Mouse (Mus musculus): ENCODE data around the gene Rab25. TPM values are rescaled to one million over a fixed set of nuclear protein-coding genes. Genes with fewer than 3 reads are reported as not detected.

Gene Rab25
- total RNA-seq, 2 experiments from 2014 or later, result not detected

- intact Hi-C loops (cut with DNase I), result no loop called here
- Histone ChIP-seq H3K4me3 (no peak overlapping the region), H3K27ac (no peak overlapping the region)
- TF ChIP-seq CTCF (IDR thresholded peaks at IDR 0.05), result no peak
- no peak for DNase-seq (ENCODE audit: extremely low spot score in 1 of 2, low spot score in 2 of 2)
These were observed 18.0 kb upstream of the Rab25 start for GRCm38 (mm10) chr3:88566116-88566515.

GRCm38 (mm10) chr3:88563966-88564365 is 15.9 kb upstream of the Rab25 start:
- intact Hi-C loops (cut with DNase I), result no loop called here
- no peak for TF ChIP-seq CTCF (IDR thresholded peaks at IDR 0.05)
- DNase-seq (ENCODE audit: extremely low spot score in 1 of 2, low spot score in 2 of 2), result no peak
- H3K27ac ChIP-seq, result no peak overlapping the region
- H3K4me3 ChIP-seq, result no peak overlapping the region

GRCm38 (mm10) chr3:88563442-88563841 is 15.3 kb upstream of the Rab25 start:
- DNase-seq (ENCODE audit: extremely low spot score in 1 of 2, low spot score in 2 of 2), result no peak
- Histone ChIP-seq H3K27ac (no peak overlapping the region), H3K4me3 (no peak overlapping the region)
- intact Hi-C loops (cut with DNase I), result no loop called here
- TF ChIP-seq CTCF (IDR thresholded peaks at IDR 0.05), result no peak

DNA sequence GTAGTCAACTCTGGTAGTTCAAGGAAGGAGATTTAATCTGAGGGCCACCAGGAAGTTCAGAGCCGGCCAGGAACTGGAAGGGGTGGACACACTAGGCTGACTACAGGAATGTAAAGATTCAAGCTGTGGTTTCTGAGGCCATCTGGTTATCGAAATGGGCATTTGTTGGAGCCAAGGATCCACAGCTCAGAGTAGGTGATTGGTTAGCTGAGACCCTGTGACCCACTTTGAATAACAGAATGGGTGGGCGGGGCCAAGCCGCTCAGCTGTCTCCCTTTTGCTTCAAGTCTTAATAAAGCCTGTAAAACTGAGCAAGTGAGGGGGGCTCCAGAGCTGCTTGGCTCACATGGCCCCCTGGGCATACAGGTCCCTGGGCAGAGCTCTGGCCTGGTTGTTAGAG is 13.9 kb upstream of the Rab25 start:
- DNase-seq (ENCODE audit: extremely low spot score in 1 of 2, low spot score in 2 of 2), result no peak
- H3K27ac ChIP-seq, result no peak overlapping the region
- intact Hi-C loops (cut with DNase I), result no loop called here
- H3K4me3 ChIP-seq, result no peak overlapping the region
- TF ChIP-seq CTCF (IDR thresholded peaks at IDR 0.05), result no peak

DNA sequence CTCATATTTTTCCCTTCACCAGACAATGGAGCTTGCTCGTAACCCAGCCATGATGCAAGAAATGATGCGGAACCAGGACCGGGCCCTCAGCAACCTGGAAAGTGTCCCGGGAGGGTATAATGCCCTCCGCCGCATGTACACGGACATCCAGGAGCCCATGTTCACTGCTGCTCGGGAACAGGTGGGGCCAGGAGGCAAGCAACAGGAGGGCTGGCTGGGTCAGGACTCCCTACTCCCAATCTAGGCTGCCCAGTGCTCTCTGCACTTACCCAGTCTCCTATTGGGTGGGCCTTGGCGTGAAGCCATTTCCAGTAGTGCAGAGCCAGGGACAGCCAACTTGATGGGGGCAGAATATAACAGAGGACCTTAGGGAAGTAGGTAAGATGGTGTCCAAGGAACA is 11.5 kb upstream of the Rab25 start:
- intact Hi-C loops (cut with DNase I), result no loop called here
- H3K27ac ChIP-seq, result no peak overlapping the region
- no peak for DNase-seq (ENCODE audit: extremely low spot score in 1 of 2, low spot score in 2 of 2)
- no peak overlapping the region for H3K4me3 ChIP-seq
- no peak for TF ChIP-seq CTCF (IDR thresholded peaks at IDR 0.05)

- DNase-seq (ENCODE audit: extremely low spot score in 1 of 2, low spot score in 2 of 2), result no peak
- Histone ChIP-seq H3K27ac (no peak overlapping the region), H3K4me3 (no peak overlapping the region)
- intact Hi-C loops (cut with DNase I), result no loop called here
- no peak for TF ChIP-seq CTCF (IDR thresholded peaks at IDR 0.05)
These were observed 8.5 kb upstream of the Rab25 start for GRCm38 (mm10) chr3:88556616-88557015.

DNA sequence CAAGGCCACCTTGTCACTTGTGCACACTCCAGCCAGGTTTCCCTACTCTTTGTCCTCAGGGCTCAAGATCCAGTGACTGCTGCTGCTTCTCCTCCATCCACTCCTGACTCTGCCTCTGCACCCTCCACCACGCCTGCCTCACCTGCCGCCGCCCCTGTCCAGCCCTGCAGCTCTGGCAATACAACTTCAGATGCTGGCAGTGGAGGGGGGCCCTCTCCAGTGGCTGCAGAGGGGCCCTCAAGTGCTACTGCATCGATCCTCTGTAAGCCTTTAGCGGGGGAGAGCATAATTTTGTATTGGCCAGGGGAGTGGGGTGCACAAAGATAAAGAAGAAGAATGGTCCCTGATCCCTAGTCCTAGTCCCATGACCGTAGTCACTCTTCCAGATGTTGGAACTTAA is 7.6 kb upstream of the Rab25 start:
- intact Hi-C loops (cut with DNase I), result no loop called here
- no peak for TF ChIP-seq CTCF (IDR thresholded peaks at IDR 0.05)

GRCm38 (mm10) chr3:88555069-88555605 is 7.0 kb upstream of the Rab25 start:
- no peak for TF ChIP-seq CTCF (IDR thresholded peaks at IDR 0.05)
- H3K27ac ChIP-seq, result no peak overlapping the region
- intact Hi-C loops (cut with DNase I), result no loop called here
- no peak for DNase-seq (ENCODE audit: extremely low spot score in 1 of 2, low spot score in 2 of 2)
- no peak overlapping the region for H3K4me3 ChIP-seq

More for the DNA sequence above, 7.6 kb upstream of the Rab25 start:
- DNase-seq (ENCODE audit: extremely low spot score in 1 of 2, low spot score in 2 of 2), result no peak
- H3K4me3 ChIP-seq, result no peak overlapping the region
- no peak overlapping the region for H3K27ac ChIP-seq

- no peak for TF ChIP-seq CTCF (IDR thresholded peaks at IDR 0.05)
- DNase-seq (ENCODE audit: extremely low spot score in 1 of 2, low spot score in 2 of 2), result peak; percentile 62 to 64
- H3K27ac ChIP-seq, result peak overlapping the region; percentile 97
- intact Hi-C loops (cut with DNase I), result no loop called here
- peak overlapping the region; percentile 94 for H3K4me3 ChIP-seq
These were observed 5.9 kb upstream of the Rab25 start for GRCm38 (mm10) chr3:88553880-88554586.

GRCm38 (mm10) chr3:88553525-88553879 is 5.4 kb upstream of the Rab25 start, which contains the start of gene Ubqln4:
TSS of gene Ubqln4 (plus strand) at chr3:88553758.
- peak; percentile 90 to 93 for DNase-seq (ENCODE audit: extremely low spot score in 1 of 2, low spot score in 2 of 2)
- Histone ChIP-seq H3K4me3 (peak within 1 kb of the TSS; percentile 94), H3K27ac (peak within 1 kb of the TSS; percentile 97)
- intact Hi-C loops (cut with DNase I), result no loop called here
- TF ChIP-seq CTCF (IDR thresholded peaks at IDR 0.05), result peak; percentile 83

DNA sequence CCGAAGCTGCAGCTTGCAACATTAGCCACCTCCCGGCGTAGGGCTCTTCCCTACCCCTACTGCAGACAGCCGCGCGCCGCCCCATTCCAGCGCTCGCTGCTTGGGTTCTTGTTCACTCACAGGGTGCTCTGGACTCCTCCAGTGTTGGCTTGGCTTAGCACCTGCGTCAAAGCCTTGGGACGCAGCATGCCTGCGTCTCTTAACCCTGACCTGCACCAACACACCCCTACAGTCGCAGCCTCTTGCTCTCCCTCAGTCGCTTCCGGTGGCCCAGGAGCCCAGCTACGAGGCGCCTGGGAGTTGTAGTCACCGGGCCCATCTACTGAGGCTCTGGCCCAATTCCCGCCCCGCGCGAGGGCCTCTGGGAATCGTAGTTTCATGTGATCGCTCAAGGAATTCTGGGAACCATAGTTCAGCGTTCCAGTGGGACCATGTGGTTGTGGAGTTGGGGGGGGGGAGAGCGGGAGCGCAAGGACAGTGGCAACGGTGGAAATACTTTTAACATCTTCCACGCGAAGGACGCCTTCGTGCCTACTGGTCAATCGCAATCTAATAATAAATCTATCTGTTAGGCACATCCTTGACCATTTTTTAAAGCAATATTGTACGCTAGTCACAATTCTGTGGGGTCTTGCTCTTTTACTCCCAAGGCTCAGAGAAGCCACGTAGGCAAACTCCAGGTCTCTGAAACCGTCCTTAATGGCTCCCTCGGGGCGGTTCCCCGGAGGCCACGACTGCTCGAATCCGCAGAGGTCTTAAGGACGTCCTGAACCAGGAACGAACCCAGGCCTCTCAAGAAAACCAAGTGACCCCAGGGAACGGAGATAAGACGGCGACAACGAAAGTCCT is 4.8 kb upstream of the Rab25 start, which contains the start of gene Lamtor2:
Gene Lamtor2 (minus strand): TSS at position 399 of the 849 bp plus-strand sequence.
- Histone ChIP-seq H3K4me3 (peak within 1 kb of the TSS; percentile 94), H3K27ac (peak within 1 kb of the TSS; percentile 97)
- peak; percentile 97 for DNase-seq (ENCODE audit: extremely low spot score in 1 of 2, low spot score in 2 of 2)
- intact Hi-C loops (cut with DNase I), result no loop called here
- TF ChIP-seq CTCF (IDR thresholded peaks at IDR 0.05), result no peak

GRCm38 (mm10) chr3:88552082-88552645 is 4.1 kb upstream of the Rab25 start:
- H3K27ac ChIP-seq, result peak overlapping the region; percentile 83
- H3K4me3 ChIP-seq, result peak overlapping the region; percentile 94
- TF ChIP-seq CTCF (IDR thresholded peaks at IDR 0.05), result no peak
- intact Hi-C loops (cut with DNase I), result no loop called here
- DNase-seq (ENCODE audit: extremely low spot score in 1 of 2, low spot score in 2 of 2), result no peak

All from left cerebral cortex, adult 2 months (tissue).